Mouse (Mus musculus) kidney, postnatal 36 days (tissue): ENCODE data around the gene Cyp2w1.
A peak's percentile ranks its signal among the peaks of the same experiment; 100 is the strongest.

ENCODE experiments used
- DNase-seq, 2 experiments: peaks; one replicate each; pipeline ENCODE4 v3.0.0; 2021 to 2022; ENCODE audit warnings: mixed read lengths in 2 of 2

Gene Cyp2w1

DNA sequence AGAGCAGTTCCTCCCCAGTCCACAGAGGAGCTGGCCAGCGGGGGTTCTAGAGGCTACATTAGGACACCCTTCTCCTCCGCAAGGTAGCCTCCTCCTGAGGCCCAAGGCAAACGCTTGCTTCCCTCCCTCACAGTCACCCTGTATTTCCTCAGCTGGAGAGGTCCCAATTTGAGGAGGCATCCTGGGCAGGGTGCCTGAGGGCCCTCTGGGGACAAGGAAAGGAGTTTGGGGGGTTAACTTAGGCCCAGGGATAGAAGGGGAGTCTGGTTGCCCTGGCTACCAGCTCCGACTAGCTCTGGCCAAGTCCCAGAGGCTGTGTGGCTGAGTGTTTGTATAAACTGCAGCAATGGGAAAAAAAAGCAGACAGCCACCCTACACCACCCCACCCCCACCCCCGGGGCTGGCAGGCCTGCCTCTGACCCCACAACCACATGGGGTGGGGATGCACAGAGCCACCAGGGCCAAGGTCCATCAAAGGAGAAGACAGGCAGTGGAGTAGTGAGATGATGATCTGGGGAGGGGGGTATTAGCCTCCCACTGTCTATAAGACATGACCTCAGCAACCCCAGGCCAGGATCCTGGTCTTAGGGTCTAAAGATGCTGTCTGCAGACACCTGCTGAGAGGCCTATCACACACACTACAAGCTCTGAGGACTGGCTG, 12.6 kb downstream of the Cyp2w1 start:
- DNase-seq: peak in 1 of 2 experiments; percentile 66

DNA sequence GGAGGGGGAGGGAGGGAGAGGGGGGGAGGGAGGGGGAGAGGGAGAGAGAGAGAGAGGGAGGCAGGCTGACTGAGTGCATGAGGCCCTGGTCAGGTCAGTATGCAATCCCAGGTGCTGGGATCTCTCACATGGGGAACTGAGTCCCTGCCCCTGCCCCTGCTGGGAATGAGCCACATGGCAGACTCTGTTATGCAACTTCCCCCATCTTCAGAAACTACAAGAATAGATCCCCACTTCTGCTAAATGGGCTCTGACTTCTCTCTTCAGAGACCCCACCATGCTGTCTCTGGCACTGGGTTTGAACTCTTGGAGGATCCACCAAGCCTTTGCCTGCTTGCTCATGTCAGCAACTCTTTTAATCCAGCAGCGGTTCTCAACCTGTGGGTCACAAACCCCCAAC, 13.4 kb downstream of the Cyp2w1 start:
- peak in 1 of 2 experiments; percentile 27 for DNase-seq

DNA sequence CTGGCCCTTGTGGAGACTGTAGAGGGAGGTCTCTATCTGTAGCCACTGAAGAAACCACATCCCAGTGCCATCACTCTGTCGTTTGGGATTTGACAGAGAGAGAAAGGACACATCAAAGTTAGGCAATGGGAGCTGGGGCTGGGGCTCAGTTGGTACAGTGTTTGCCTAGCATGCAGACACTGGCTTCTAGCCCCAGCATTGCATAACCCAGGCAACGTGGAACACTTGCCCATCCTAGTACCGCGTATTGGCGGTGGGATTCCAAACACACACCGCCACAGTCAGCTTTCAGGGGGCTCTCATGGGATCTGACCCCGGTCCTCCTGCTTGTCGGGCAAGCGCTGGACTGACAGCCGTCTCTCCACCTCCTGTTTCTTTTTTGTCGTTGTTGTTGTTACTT, 14.1 kb downstream of the Cyp2w1 start:
- DNase-seq: no peak

DNA sequence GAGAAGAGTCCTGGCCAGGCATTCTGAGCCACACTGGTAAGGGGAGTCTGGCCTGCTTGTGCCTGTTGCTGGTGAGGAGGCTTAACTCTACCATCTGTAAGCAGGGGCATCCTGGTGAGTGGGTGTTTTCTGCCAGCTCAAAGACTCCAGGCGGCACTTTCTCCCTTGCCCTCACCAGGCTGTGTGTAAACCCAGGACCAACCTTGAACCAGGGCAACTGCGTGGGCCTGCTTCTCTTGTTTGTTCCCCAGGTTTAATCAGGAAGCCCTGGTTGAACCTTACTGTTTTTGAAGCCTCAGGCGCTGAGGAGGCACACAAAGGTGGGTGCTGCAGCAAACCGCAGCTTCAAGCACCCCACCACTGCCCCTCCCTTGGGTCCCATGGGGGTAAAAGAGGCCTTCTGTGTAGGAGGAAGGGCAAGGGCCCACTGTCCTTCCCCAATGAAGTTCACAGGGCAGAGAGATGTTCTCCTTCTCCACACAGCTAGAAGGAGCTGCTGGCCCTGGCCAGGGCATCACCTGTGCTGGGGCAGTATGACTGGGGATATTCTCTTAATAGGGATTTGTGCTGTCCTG, 15.6 kb downstream of the Cyp2w1 start:
- no peak for DNase-seq

DNA sequence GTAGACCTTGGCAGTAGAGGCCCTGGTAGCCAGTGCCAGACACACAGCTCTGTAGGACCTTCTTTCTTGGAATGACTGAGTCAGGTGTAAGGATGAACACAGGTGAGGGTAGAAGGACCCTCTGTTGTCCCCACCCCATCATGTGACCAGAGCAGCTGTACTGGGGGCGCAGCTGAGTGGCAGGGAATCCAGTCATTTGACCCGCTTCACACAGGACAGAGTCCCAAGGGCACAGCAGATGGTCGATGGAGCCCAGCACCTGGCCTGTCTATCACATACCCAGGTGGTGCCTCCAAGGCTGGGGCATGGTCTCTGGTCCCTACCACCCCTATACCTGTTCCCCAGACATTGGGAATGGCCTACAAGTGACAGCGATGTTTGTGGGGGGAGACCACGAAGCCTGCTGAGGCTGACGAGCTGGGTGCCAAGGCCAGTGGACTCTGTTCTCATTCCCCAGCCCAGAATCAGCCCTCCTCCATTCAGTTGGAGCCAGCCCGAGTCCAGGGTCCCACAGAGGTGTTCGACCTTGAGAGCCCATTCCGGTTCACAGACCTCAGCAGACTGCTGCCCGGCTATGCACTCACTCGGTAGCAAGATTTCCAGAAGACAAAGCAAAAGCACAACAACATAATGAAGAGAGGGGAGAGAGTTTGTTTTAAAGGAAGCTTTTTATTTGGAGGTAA, 16.4 kb downstream of the Cyp2w1 start:
- DNase-seq: peak; percentile 83 to 89

DNA sequence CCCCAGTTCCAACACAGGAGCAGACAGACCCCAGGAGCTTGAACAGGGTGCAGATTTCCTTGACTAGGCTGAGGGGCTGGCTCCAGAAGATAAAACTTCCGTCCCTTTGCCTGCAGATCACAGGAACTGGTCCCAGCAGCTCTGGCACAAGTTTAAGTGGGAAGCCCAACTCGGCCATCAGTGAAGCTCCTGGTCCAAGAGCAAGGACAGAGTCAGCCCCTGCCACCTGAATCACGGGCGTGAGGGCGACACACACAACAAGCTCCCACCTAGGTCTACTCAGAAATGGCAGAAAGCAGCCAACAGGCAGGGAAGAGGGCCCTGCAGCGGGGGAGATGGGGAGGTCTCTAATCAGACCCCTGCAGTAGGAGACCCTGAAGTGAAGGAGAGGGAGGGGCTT, 17.9 kb downstream of the Cyp2w1 start:
- no peak for DNase-seq

DNA sequence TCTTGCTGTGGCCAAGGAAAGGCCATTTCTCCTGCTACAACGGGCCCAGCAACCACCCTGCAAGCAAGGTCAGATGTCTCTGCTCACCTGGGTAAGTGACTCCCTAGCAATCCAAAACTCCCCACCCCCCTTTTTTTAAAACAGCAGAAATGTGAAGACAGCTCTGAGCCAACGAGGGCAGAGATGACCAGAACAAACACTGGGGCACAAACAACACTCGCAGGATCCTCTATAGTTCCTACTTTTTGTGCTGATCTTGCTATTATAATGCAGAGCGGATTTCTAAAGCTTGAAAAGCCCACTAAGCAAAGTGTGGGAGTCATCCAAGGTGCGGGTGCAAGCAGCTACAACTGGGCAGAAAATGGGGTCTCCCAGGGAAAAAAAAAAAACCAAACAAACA, 18.7 kb downstream of the Cyp2w1 start:
- DNase-seq: no peak

DNA sequence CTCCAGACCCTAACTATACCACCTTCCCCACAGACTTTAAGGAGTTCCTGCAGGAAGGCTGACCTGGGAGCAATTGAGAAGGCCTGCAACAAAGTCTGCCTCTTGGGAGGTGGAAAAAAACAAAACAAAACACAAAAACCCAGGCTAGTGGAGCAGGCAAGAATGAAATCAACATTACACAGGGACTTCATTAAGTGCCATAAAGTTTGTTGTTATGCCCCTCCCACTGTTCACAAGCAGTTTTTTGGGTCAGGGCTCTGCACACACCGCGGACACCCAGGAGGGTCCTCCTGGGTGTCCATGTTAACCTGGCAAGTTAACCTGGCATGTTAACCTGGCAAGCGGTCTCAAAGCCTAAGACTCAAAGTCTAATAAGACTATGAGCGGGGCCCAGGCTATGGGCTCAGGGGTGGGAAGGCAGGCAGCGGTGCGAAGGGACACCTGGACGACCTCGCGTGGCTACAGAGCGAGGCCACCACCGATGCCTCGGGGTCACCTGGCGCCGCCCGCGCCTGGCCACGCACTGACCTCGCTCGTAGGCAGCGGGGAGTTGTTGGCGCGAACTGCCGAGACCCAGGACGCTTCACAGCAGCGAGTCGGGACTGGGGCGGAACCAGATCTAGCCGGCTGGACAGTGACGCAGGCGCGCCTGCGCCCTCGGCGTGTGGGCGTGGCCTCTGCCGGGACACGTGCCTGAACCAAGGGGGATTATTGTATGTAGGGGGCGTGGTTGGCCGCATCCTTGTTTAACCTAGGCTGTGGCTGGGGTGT, 19.4 kb downstream of the Cyp2w1 start:
- DNase-seq: peak; percentile 95 to 97

DNA sequence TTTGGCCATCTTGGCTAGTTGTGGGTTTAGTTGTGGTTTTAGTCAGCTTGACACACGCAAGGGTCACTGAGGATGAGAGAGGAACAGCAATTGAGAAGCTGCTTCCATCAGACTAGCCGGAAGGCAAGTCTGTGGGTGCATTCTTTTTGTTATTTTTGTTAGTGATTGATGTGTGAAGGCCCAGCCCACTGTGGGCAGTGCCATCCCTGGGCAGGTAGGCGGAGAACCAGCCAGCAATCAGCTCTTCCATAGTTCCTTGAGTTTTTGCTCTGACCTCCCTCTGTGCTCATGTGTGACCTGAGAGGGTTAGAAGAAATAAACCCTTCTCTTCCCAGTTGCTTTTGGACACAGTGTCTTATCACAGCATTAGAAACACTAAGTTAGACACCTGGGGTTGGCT, 20.7 kb downstream of the Cyp2w1 start:
- peak in 1 of 2 experiments; percentile 55 for DNase-seq

DNA sequence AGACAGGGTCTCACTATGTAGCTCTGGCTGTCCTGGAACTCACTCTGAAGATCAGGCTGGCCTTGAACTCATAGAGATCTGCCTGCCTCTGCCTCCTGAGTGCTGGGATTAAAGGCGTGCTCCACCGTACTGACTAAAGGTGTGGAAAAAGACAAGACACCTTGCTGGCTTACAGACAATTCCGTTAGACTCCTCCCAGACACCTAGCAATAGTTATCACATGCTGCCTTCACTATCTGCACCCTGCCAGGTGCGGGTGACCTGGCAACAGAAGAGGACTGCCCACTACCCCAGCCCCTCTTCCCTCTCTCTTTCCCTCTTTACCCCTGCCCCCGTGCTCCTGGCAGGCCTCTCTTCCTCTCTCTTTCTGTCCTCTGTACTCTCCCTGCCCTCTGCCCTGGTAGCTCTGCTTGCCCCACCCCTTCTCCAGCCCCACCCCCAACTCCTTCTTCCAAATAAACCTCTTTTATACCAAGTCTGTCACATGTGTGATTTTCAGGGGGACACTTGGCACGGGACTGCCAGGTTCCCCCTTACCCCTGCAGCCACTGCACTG, 21.6 kb downstream of the Cyp2w1 start:
- peak; percentile 67 to 68 for DNase-seq

DNA sequence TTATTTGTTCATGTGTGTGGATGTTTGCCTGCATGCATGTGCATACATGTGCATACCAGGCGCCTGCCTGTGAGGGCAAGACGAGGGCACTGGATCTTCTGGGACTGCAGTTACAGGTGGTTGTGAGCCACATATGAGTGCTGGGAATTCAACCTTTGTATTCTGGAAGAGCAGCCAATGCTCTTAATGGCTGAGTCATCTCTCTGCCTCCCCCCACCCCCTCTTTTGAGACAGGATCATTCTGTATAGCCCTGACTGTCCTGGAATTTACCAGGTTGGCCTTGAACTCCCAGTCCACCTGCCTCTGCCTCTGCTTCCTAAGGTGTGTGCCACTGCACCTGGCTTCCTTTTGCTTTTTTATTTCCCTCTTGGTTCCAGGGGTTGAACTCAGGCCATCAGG, 22.4 kb downstream of the Cyp2w1 start:
- DNase-seq: no peak

DNA sequence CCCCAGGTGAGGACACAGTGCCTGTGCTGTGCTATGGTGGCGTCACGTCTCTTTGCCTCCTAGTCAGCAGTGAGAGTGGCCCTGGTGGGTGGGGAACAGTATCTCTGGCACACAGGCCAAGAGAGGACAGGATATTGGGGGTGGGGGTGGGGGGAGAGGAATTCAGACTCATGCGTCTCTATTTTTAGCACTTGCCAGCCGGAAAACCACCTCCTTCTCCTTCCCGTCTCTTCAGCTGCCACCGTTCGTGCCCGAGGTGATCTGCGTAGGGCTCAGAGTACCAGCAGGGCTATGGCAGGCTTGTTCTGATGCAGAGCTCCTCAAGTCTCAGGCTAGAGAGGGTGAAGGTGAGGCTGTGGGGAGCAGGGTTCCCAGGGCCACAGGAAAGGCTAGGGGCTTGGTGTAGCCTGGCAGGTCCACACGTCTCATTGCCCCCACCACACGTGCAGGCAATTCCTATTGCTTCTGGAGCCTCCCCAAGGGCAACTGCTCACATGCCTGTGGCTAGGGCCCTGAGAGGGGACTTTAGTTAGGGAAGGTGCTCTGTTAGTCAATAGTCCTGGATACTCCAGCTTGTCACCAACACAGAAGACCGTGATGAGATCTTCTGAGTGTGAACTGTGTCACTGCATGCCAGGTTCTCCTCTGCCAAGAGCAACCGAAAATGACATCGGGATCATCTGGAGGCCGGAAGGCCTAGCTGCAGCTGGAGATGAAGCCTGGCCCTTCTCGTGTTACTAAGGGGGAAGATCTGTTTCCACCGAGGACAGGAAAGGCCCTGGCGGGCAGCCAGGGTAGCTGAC, 25.3 kb downstream of the Cyp2w1 start, which contains the start of gene Gpr146:
TSS of gene Gpr146 (plus strand) at position 230 of the 803 bp plus-strand sequence.
- peak; percentile 86 to 87 for DNase-seq

DNA sequence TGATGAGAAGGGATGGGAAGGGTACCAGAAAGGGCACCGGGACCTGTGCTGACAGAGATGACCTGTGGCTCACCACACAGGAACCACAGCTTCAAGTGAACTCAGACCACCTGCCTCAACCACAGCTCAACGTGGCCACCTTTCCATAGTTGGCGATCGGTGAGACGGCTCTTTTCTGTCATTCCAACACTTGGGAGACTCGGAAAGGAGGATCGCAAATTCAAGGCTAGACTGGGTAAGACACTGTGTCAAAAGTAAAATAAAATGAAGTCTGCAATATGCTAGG, 25.8 kb downstream of the Cyp2w1 start:
- DNase-seq: no peak

DNA sequence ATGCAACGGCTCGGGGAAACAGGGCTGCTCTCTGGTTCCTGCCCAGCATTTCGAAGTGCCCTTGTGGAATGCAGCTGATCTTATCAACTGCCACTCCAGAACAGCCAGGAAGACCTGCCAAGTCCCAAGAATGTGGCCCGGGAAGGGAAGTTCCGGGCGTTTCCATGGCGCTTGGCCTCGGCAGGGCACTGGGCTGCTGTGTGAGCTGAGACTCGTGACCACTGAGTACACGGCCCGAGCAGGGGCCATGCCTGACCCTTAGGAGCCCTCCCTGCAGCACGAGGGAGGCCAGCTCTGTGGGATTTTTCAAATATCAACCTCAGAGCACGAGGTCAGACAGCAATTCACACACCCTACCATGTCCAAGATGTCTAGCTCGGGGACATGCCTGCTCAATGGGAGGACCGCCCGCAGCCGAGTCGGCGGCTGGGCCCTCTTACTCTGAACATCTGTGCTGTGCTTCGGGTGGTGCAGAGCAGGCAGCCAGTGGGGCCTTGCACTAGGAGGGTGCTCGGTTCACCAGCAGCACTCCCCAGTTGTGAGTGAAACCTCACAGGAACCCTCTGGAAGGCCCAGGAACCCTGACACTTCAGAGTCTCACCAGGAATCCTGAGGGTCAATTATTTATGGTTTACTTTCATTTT, 26.7 kb downstream of the Cyp2w1 start:
- peak; percentile 93 to 97 for DNase-seq

DNA sequence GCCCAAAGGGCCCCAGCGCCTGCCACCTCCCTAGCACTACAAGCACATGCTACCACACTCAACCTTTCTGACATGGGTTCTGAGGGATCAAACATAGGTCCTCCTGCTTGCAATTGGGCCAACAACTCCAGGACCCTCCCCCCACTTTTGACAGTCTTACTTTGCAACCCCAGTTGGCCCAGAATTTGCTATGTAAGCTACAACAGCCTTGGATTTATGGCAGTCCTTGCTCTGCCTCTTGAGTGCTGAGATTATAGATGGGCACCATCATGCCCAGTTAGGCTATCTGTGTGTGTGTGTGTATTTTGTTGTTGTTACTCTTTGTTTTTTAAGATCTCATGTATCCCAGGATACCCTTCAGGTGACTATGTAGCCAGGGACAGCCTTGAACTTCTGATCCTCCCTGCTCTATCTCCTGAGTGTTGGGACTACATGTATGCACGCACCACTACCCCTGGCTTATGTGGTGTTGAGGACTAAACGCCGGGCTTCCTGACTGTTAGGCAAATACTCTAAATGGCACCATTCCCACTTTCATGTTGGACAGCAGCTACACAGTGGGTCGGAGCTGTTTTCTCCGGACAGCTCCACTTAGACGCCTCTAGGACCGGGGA, 27.5 kb downstream of the Cyp2w1 start:
- DNase-seq: no peak

DNA sequence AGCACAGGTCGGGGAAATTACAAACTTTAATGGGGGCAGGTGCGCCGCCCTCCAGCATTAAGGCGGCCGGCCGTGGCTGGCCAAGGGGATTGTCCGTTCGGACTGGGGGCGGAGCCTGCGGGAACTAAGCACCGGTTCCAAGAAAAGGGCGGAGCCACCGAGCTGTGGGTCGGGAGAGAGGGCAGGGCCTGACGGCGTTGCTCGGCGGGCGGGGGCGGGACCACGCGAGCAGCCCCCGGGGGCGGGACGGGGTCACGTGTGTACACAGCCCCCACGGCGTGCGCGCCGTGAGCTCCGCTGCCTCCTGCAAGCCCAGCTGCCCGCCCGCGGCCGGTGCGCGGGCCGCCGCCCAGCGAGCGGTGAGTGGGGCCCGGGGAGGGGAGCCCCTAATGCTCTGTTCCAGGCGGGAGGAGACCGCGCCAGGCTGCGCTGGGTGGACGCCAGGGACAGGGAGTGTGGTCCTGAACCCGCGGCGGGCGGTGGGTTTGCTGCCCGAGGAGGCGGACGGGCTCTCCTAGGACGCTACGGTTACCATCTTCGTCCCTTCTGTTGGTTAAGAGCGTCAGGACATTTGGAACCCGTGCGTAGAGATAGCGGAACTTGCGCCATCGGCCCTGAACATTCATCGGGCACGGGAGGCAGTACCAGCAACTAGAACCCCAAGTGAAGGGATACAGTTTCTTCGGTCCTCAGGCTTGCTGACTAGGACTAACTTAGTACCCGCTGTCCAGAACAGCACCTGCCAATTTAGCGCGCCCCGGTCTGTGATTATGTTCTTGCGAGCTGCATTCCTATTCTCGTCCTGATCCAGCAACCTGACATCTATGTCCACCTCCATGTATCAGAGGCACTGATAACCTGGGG, 28.2 kb downstream of the Cyp2w1 start:
- peak; percentile 99 to 100 for DNase-seq

DNA sequence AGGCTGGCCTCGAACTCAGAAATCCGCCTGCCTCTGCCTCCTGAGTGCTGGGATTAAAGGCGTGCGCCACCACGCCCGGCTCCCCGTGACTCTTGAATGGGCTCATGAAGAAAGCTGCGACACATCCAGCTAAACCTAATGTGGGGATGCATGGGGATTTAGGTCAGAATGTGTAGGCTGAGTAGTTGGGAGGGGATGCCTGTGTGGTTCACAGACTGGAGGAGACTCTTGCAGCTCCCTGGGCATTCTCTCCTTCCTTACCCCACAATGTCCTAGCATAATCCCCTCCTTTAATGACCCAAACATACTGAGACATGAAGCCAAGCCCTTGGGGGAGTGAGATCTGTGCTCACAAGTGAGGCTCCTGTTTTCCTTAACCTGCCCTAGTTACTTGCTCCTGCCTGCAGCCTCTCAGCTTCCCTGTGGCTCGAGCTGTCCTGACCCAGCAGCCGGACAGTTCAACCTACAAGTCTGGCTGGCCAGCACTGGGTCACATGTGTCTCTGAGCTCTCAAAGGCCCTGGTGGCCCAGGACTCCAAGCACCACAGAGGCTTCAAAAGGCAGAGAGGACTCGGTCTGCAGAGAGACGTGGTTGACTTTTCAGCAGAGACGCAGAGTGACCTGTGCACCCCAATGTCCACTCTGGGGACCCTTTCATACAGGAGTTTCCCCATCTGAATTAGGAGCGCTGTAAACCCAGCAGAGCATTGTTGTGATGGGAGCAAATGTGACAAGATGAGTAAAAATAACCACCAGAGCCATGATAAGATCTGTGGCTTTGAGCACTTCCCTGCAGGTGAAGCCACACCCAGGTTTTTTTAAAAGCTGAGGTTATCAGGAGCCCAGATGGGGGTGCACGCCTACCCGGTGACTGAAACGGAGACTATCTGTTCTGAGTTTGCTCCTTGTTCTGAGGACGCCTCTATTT, 29.4 kb downstream of the Cyp2w1 start:
- DNase-seq: peak; percentile 65 to 68

DNA sequence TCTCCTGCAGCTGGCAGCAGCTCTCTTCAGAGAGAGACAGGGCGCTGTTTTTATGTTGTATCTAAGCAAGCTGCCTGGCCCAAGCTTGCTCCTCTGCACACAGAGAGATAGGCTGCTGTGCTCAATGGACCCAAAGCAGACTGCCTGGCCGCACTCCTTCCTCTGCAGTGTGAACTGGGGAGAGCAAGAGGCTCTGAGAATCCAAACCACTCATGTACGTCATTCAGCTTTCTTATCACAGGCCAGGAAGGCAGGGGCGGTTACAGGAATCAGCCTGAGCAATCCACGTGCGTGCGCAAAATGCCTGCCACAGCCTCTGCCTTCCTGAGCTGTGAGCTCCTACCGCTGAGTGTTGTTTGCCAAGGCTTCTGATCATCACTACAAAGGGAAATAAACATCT, 30.3 kb downstream of the Cyp2w1 start:
- DNase-seq: peak; percentile 68 to 81

DNA sequence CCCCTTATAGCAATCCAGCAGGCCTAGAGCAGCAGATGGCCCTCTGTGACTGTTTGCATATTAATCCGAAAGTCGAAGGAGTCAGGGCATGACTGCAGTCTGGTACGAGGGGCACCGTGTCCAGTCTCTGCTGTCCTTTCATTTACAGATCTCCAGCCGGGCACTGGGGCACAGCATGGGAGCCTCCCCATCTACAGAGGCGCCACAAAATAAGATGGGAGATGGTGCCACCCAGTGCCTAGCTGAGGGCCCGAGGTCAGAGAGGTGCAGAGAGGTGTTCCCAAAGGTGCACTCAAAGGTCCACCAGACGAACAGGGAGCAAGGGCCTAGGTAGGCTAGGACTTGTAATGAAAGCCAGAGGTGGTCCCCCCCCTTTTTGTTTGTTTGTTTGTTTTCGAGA, 30.8 kb downstream of the Cyp2w1 start:
- DNase-seq: no peak
